Mouse (Mus musculus): Measurements from ENCODE around the gene Gm9195.

Gm9195 gene

GRCm38 (mm10) chr14:72442936-72443335, 48.7 kb downstream of the Gm9195 start:
- DNase-seq (ENCODE audit: low spot score) = no peak

GRCm38 (mm10) chr14:72440929-72441328, 50.7 kb downstream of the Gm9195 start:
- no peak for DNase-seq (ENCODE audit: low spot score)

DNA sequence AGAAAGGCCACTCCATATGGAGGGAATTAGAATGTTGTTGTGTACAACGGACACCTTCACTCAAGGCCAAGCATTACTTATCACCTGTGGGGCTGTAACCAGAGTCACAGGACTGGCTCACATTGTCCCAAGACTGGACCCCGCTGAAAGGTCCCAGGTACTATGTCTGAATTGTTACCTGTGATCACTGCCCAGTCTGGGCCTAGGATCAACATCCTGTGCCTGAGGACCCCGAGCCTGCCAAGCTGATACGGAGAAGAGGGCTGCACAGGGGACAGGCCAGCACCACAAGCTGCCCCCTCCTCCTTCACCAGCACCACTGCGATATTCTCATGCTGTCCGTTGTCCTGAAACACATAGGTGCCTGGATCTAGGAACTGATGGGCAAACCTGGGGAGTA, 51.2 kb downstream of the Gm9195 start:
- no peak for DNase-seq (ENCODE audit: low spot score)

DNA sequence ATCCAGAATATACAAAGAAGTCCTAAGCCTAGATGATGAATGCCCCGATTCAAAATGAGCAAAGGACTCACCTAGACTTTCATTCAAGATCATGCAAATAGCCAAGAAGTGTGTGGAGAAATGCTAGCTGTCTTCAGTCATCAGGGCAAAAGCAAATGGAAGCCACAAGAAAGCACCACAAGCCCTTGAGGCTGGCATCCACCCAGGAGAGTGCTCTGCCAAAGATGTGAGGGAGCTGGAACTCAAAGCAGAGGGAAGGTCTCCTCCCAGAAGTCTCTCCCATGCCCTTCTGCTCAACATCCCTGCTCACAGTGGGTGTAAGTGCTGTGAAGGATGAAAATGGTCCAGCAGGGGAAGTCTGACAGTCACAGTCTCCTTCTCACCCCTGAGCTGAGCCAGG, 52.7 kb downstream of the Gm9195 start:
- no peak for DNase-seq (ENCODE audit: low spot score)

GRCm38 (mm10) chr14:72389696-72390095, 101.9 kb downstream of the Gm9195 start:
- no peak for DNase-seq (ENCODE audit: low spot score)

- DNase-seq (ENCODE audit: low spot score) = no peak
Observed at GRCm38 (mm10) chr14:72389288-72389687, 102.3 kb downstream of the Gm9195 start.

DNA sequence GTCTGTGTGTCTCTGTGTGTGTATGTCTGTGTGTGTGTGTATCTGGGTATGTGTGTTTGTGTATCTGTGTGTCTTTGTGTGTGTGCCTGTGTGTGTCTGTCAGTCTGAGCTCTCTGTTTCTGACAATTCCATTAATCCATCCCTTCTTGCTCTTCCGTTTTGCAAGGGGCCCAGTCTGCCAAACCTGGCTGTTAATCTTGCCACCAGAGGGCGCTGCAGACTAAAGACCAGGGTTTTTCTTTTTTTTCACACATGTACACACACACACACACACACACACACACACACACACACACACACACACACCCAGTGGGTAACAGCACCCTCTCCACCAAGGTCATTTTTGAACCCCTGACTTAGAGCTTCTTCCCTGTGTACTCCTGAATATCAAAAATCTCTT, 114.4 kb downstream of the Gm9195 start:
- no peak for DNase-seq (ENCODE audit: low spot score)

All from T-cell, adult 2 months (primary cell).